Mouse (Mus musculus) kidney, adult 2 months (tissue): Measurements from ENCODE around the gene F11.

Source experiments
- CTCF ChIP-seq: fragments of 200-500 bp; conservative IDR thresholded peaks from 2 replicates; pipeline ENCODE4 v1.5.1; 2011; ENCODE audit warnings: low read depth, mild to moderate bottlenecking, control low read depth, low read length, moderate library complexity, mixed read lengths; ENCODE audit not compliant: insufficient read depth, insufficient read length
- POLR2A ChIP-seq: fragments of 200-500 bp; IDR thresholded peaks from one replicate; pipeline ENCODE4 v1.6.1; 2011; ENCODE audit warnings: low read depth, low read length, control low read depth

GRCm38 (mm10) chr8:45261920-45262319 is at the start of gene F11:
- no peak for TF ChIP-seq POLR2A
- TF ChIP-seq CTCF = no peak
